Mouse (Mus musculus) megakaryocyte, embryonic 14.5 days (primary cell): ENCODE results near the gene Psmb2.

Experiments
- FLI1 ChIP-seq: IDR thresholded peaks from 2 replicates; pipeline ENCODE4 v1.6.1; 2012; ENCODE audit warnings: low read length, inconsistent platforms, mixed read lengths
- GATA1 ChIP-seq: IDR thresholded peaks from 3 replicates; pipeline ENCODE4 v1.6.1; 2012; ENCODE audit warnings: mixed read lengths, low read length, inconsistent platforms, borderline replicate concordance

- TF ChIP-seq GATA1 = no peak
- TF ChIP-seq FLI1 = no peak
Observed at GRCm38 (mm10) chr4:126667075-126667474, 10.4 kb upstream of the Psmb2 start.
